Mouse (Mus musculus): ENCODE measurements around the gene Klrc2.
"Not testable (repeated sequence)": the region's sequence is repeated elsewhere in the genome, so short reads cannot be mapped to it uniquely, and the experiment has no call there.

Klrc2 gene

GRCm38 (mm10) chr6:129660589-129660988 lies at the start of gene Klrc2:
Klrc2 (minus strand) TSS chr6:129660689.
- DNase-seq (ENCODE audit: low read depth), result not testable (repeated sequence)

GRCm38 (mm10) chr6:129691436-129691835 lies 30.9 kb upstream of the Klrc2 start:
- DNase-seq (ENCODE audit: low read depth), result not testable (repeated sequence)

- peak; percentile 70 for DNase-seq (ENCODE audit: low read depth)
Observed at GRCm38 (mm10) chr6:129680379-129680778, 19.9 kb upstream of the Klrc2 start.

GRCm38 (mm10) chr6:129678873-129679272 lies 18.4 kb upstream of the Klrc2 start, which contains the start of gene Klrc1:
Klrc1 (minus strand) TSS chr6:129678973.
- DNase-seq (ENCODE audit: low read depth), result no peak

- not testable (repeated sequence) for DNase-seq (ENCODE audit: low read depth)
Observed at GRCm38 (mm10) chr6:129661301-129661700, 812 bp upstream of the Klrc2 start.

- not testable (repeated sequence) for DNase-seq (ENCODE audit: low read depth)
Observed at GRCm38 (mm10) chr6:129644054-129644453, 16.4 kb downstream of the Klrc2 start.

- not testable (repeated sequence) for DNase-seq (ENCODE audit: low read depth)
Observed at GRCm38 (mm10) chr6:129643237-129643636, 17.3 kb downstream of the Klrc2 start, which contains the start of gene Klrc3. Klrc3 (minus strand) TSS chr6:129643337.

GRCm38 (mm10) chr6:129631046-129631445 lies 29.4 kb downstream of the Klrc2 start:
- not testable (repeated sequence) for DNase-seq (ENCODE audit: low read depth)

- DNase-seq (ENCODE audit: low read depth), result no peak
Observed at GRCm38 (mm10) chr6:129623735-129624134, 36.8 kb downstream of the Klrc2 start, which contains the start of gene Klrk1. Klrk1 (minus strand) TSS chr6:129623864.

- DNase-seq (ENCODE audit: low read depth), result peak; percentile 67
Observed at GRCm38 (mm10) chr6:129608372-129608771, 52.1 kb downstream of the Klrc2 start.
